Mouse (Mus musculus): ENCODE data around the gene Wwox.

The Wwox gene

DNA sequence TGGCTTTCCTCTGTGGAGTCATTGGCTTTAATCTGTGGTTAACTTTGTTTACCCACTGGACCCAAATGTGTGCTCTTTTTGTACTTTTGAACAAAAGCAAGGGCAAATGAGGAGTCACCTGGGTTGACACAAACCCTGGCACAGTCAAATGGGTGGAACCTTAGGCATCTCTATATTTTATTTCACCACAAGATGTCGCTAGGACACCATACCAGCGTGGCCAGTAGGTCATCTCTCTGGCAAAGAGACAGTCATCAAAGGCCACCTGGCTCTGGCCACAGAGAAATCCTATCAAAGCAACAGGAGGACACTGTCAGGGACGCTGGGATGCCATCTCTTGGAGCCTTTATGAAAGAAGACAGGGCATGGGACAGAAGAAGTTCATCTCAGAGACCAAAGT lies 101.7 kb downstream of the Wwox start:
- DNase-seq, result peak; percentile 90

DNA sequence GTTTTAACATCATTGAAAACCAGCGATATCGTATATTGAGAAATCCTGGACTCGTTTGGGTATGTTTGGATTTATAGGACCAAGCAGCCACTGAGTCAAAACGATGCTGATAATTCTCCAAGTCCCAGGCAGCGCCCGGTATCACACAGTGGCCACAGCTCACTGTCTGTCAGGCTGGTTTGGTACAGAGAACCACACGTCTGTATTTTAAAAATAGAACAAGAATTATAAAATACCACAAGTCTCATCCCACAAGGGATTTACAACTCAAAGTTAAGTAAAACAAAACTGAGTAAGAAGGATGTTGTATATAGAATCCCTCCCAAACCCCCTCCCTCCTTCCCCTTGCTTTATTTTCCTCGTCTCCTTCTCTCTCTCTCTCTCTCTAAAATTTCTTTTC lies 108.9 kb downstream of the Wwox start:
- DNase-seq, result no peak

DNA sequence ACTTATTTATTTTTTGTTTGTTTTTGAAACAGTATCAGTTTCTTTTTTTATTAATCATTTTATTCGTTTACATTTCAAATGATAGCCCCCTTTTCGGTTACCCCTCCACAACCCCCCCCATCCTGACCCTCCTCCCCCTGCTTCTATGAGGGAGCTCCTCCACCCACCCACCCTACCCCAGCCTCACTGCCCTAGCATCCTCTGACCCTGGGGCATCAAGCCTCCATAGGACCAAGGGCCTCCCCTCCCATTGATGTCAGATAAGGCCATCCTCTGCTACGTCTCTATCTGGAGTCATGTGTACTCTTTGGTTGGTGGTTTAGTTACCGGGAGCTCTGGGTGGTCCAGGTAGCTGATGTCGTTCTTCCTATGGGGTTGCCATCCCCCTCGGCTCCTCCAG lies 109.4 kb downstream of the Wwox start:
- DNase-seq, result no peak

DNA sequence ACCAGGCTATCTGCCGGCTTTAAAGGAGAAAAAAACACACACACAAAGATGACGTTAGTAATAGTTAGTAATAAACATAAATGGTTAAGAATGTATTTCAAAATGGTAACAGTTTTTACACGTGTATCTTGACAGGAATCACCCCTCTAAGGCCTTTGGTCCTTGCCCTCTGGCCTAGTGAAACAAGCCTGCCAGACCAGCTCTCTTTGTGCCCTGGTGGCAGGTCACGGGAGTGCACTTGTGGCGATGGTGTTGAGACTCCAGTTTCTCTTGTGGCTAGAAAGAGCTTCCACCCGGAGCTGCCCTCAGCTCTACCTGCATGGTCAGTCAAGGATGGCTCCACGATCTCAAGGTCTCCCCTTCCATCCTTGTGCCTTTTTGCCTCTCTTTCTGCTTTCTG lies 110.6 kb downstream of the Wwox start:
- DNase-seq, result no peak

DNA sequence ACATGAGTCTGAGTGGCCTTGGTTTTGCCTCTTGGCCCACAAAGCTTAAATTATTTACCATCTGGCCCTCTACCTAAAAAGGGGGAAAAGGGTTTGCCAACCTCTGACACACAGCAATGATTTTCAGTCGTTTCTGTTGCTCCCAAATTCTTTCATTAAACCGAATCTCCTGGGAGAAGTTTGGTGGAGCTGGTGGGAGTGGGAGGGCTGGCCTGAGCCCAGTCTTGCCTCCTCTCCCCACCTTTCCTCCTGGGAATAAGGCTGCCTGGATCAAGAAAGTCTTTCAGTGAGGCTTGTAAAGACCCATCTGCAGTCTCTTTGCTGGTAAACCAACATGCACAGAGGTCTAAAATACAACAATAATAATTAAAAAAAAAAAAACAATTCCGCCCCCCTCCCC lies 113.2 kb downstream of the Wwox start:
- DNase-seq, result no peak

DNA sequence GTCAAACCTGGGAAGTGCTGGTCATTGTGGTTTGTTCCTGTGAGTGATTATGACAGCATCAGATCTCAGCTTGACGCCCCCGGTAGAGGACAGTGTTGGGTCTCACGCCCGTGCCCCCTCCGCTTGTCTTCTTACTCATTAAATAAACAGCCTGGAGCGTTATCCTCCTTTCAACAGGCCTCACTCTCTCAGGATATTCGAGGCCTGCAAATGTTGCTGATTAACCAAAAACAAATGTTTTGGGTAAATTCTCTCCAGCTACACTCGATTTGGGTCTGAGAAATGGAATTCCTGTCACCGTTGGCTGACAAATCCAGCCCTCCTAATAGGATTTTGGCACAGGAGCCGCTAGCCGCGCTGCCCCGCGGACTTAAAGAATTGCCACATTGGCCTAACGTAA lies 115.5 kb downstream of the Wwox start:
- no peak for DNase-seq

DNA sequence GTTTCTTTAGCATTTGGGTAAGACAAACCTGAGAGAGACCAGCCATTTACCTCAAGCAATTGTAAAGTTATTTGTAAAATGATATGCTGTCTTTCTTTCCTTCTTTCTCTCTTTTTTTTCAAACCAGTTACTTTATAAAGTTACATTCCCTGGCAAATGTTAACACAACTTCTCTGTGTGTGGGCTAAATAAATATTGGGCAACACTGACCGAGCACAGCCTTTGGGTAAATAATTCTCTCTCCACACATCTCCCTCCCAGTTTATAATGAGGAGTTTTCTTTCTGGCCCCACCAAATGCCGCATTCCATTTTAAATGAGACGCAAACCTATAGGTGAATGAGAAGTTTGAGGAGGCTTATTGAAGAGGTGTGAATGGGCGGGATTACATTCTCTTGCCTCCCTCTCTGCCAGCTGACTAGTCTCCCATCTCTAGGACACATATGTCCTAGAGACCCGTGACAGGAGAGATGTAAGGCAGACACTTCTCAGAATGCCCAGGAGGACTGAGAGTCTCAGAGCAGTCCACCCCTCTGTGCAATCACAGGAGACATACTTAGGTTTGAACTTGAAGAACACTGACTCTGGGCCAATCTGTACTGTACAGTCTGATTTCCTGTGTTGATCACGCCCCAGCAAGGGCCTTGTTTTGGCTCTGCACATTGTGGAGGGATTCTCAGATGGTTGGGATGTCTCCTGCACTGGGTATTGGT lies 116.2 kb downstream of the Wwox start:
- DNase-seq, result no peak

DNA sequence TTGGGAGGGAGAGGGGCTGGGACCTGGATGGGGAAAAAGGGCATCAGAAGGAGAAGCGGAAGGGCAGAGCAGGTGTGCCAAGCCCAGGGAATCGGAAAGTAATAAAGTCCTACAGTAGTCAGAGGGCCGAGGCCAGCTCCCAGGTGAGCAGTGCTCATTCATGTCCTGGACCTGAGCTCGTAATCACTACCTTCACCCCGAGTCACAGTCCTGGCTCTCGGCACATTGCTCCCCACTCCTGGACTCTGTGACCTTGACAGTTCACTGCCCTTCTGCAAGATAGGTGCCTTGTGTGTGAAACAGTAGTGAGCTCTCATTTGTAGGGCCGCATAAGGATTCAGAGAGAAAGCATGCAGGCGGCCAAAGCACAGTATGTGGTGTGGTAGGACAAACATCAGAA lies 121.7 kb downstream of the Wwox start:
- no peak for DNase-seq

DNA sequence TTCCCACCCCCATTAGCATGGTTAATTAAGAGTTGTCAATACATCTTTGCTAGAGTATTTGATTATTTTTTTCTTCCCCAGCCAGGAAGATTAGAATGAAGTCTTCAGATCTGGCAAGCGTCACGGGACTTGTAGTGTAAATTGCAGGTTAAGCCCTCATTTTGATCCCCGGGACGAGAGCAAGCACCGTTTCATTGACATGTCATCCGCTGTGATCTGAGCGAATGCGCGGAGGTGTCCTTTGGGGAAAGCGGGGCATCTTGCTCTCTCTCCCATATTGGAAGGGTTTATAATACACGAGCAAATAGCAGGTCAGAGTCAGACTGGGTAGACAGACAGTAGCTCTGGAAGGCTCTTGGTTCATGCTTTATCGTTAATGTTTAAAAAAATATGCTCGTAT lies 123.0 kb downstream of the Wwox start:
- DNase-seq, result no peak

DNA sequence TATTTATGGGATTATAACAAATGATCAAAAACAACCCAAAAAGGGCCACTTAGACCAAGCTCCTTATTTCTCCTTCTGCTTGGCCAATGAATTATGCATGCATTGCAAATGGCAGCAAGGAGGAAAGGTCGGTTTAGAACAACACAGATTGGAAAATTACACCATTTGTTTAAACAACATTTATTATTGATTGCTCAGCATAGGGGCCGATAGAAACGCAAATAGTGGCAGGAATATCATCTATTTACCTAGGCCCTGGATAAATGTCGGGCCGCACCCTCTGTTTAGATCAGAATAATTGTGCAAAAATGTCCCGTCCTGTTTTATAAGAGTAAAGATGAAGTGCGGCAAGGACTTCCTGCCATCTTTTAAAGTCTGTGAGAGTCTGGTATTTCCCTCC lies 123.9 kb downstream of the Wwox start:
- DNase-seq, result no peak

DNA sequence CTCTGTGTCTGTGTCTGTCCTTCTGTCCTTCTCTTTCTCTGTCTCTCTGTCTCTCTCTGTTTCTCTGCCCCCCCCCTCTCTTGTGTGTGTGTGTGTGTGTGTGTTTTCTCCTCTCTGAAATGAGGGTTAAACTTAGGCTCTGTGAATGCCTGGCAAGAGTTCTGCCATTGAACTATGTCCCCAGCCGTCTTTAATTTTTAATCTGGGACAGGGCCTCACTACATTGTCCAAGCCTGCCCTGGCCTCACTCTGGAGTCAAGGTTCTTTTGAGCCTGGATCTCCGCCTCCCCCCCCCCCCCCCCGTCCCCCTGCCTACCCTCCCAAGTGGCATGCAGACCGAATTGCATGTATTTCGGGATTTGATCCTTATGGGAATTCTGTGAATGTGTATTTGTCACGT lies 124.6 kb downstream of the Wwox start:
- DNase-seq, result no peak

DNA sequence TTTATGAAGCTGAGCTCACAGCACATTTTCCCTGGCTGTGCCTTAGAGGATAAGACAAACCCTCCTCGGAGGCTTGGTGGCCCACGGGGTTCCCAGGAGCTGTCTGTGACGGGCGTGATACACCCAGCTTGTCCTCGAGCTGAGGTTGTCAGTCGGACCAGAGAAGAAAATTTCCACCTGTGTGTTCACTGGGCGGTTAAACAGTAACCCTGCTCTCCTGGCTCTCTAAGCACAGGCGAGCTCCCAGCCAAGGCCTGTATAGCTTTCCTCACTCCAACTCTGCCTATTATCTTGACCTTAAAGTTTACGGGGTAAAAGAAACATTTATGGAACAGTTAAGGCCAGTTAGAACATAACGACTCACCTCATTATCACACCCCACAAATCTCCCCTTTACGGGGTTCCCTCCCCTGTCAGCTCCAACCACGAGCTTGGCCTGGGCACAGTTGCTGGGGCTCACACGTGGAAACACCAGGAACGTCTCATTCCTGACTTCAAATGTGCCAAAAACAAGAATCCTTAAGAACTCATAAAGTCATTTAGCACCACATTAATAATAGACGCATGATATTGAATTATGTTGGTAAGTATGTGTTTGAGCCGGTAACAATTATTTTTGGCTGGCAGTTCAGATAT lies 129.2 kb downstream of the Wwox start:
- DNase-seq, result no peak

DNA sequence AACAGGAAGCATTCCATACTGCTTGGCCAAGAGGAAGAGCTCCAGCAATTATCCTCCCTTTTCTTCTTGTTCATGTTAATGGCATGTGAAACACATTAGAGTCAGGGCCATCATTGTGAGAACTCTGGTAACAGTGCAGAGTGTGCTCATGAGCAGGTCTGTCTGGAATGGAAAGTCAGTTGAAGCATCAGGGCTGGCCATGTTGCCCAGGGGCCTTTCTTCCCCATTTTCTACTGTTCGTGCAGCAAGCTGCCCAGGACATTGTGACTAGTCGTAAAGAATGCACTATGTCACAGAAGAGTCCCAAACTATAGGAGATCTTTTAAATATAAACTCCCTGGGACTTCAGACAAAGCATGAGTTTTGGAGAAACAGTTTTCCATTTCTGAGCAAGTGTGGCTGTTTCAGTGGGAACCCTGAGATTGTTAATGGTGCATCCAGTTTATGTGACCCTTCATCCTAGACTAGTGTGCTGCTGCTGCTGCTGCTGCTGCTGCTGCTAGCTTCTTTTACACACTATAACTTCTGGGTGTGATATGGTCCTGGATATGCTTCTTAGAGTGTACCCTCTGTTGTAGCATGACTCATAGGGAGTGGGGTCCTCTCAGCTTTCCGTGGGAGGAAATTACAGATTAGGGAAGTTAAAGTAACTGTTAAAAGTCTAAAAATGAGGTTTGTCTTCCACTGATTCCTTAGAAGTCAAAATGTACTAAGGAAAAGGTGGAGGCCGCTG lies 133.7 kb downstream of the Wwox start:
- no peak for DNase-seq

DNA sequence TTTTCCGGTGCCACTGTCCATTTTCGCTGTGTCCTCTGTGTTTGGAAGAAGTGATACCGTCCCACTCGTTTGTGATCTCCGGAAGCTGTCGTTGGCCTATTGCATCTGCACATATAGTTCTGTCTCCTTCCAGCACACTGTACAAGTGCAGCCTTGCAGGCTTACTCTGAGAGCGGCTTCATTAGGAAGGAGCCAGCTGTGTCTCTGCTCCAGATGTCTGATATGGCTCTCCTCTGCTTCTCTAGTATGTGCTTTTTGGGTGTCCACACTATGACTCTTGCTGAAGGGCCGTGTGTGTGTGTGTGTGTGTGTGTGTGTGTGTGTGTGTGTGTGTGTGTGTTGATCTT lies 134.3 kb downstream of the Wwox start:
- DNase-seq, result peak; percentile 89

DNA sequence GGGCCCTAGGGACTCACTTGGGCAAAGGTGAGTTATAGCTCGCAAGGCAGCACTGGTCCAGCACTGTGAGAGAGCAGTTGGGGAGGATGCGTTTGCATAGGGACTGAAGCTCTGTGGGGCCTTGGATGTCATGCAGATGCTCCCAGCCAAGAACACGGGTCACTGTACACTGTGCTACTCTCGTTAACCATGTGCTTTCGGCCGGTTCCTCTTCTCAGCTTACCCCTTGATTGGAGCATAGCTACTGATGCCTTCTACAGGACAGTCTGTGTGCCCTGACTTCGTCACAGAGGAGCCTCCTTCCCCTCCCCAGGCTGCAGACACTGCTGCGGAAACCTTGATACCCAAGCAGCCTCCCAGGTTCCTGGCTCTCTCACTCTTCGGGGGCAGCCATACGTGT lies 139.8 kb downstream of the Wwox start:
- no peak for DNase-seq

DNA sequence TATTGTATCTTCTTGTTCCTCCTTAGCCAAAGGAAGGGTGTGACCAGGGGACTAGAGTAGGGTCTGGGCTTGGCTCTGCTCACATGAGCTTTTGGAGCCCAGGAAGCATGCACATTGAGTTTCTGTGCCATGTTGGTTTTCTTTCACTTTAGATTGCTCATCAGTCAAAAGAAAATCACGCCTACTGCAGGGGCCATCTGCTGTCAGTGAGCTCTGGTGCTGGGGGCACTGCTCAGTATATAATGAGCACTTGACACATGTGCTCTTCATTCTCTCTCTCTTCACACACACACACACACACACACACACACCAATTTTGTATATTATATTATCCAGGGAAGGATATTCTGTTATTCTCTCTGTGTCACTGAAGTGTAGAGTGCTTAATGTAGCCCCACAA lies 141.2 kb downstream of the Wwox start:
- no peak for DNase-seq

DNA sequence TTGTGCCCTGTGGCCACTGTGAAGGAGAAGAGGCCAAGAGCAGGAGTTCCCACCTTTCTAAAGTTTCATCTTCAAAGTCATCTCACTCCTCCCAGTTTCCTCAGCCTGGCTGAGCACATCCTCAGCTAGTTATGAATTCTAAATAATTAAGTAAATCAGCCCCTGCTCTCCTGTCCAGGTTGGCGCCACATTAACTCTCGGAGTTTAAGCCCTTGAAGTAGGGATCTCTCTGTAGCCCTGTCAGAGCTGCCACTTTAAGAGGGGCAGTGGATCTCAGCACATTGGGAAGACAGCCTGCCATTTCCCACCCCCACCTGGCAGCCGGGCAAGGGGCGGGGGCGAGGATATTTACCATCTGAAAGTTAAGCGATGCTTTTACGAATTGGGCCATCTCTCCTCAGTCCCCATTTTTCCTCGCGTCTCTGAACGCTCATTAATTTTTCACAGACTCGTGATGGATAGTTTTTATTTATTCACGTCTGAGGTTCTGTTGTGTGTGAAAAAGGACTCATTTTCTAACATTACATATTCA lies 150.9 kb downstream of the Wwox start:
- DNase-seq, result peak; percentile 66

DNA sequence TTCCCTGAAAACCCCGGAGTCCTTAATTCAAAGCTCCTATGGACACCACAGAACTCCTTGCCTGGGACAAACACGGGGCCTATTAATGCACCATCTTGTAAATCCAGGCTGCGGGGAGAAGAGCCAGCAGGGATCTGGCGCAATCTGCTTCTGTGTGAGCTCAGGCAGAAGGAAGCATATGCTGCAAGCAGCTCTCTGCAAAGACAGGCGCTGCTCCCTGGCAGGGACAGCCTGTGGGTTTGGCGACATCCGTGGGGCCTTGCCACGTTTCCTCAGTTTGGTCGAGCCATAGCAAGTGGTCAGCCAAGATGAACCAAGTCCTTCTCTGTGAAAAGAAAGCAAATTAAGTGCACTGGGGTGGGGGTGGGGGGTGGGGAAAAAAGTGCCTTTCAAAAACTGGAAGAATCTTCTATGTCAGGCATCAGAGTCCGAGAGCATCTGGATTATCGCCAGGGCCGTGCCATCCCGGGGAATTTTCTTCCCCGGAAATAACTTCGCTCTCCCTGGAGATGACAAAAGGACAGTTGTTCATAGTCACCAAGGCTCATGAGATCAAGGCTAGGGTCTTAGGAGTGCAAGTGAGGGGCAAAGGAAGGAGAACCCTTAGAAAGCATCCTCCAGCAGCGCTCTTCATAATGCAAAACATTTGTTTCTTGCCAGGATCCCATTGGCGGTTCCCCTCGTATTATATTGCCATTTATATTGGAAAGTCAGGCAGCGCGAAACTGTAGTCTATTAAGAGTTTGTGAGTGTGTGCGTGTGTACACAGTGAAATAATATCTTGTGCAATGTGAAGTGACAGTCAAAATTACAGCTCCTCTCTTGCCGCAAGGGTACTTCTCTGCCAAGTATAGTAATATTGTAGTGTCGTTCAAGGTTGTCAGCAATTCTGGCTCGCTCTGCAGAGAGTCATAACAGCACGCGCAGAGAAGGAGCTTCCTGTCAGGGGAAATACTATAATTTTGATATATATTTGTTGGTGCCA lies 152.1 kb downstream of the Wwox start:
- DNase-seq, result peak; percentile 96

DNA sequence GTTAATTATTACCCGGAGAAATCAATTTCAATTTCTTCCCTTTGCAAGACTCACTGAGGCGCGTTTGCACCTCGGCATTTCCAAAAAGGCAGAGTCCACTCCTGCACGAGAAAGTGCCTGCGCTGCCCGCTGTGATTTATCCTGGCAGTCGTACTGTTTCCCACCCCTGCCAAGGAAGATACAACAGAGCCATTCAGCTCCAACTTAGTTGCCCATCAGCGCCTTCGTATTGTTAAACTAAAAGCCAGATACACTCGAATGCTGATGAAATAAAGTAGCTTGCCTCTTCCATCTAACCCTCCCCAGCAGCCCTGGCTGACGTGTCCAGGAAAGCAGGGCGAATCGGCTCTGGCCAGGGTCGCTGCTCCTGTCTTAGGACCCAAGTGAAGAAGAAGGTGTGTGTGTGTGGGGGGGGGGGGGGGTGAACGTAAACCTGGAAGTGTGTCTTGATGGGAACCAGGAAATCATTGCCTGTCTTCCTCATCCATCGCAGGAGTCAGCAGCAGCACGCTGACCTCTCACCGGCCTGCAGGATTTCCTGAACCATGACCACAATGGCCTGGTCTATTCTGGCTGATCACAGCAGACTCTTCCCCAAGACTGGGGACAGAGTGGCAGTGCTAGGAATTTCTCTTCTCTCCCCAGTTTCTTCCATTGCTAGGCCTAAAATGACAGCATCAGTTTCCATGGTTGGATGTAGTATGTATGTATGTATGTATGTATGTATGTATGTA lies 154.1 kb downstream of the Wwox start:
- peak; percentile 56 for DNase-seq

DNA sequence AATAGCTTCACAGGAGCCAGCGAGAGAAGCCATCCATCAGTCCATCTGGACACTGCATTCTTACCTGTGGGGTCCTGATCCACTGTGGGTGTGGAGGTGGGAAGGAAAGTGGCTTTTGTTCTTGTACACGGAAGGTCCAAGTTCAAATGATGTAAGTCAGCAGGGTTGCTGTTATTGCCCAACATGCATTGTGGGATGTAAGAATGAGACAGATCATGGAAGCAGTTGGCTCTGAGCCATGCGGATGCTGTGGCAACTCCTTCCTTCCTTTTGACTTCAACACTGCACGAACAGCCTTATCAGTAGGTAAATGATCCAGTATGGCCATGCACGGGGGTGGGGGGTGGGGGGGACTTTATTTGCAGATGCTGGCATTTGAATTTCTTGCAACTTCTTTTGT lies 155.4 kb downstream of the Wwox start:
- DNase-seq, result peak; percentile 74

DNA sequence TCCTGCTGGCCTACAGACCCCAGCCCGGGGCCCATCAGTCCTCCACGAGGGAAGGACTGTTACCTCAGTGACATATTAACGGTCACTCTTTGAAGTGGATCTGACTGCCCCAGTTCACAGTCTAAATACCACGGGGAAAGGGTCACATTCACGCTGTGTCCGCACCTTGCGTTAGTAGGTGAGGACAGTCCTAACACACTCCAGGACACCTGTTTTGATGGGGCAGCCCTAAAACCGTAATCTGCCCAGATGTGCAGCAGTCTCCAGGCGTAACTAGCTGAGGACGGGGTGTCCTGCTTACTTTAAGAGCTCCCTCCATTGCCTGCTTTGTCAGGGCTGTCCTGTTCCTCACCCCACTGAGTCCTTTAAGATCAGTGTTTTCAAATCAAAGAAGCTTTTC lies 160.1 kb downstream of the Wwox start:
- DNase-seq, result no peak

DNA sequence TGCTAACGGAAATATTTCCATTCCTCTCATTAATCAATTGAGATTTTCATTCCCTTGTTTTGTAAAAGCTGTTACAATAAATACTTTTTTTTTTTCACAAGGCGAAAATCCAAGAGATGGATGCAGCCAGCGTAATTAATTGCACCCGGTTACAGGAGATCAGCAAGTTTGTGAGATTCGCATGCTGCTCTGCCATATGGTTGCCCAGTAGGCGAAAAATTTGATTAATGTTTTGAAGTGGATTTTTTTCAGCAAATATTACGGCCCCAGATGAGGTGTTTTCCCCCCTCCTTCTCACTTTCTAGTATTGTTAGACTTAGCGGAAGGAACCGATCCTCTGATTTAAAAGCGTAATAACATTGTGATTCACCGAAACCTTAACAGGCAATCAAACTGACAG lies 160.7 kb downstream of the Wwox start:
- DNase-seq, result no peak

All from heart, adult 11 months (tissue).